Mouse (Mus musculus): ENCODE measurements around the gene Gm10974.

The Gm10974 gene

DNA sequence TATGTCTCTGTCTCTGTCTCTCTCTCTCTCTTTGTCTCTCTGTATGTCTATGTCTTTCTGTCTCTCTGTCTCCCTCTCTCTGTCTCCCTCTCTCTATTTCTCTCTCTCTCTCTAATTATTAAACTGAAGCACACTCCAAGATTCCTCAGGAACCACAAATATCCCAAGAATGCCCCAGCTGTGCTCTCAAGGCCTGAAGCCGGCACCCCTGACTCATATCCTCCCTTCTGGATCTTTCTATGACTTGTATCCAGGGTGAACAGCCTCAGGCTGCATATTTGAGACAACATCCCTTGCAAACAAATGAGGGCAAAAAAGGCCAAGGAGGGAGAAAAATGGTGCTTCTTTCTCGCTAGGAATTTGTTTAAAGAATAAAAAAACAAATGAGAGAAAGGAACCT is at the start of gene Gm10974:
Gm10974 (plus strand) TSS at position 2 of the 400 bp plus-strand sequence.
- no peak for DNase-seq (ENCODE audit: low spot score in 2 of 2)

GRCm38 (mm10) chr7:66318147-66318546 is 47.6 kb upstream of the Gm10974 start:
- DNase-seq (ENCODE audit: low spot score in 2 of 2) = no peak

- no peak for DNase-seq (ENCODE audit: low spot score in 2 of 2)
These were observed 44.7 kb upstream of the Gm10974 start for GRCm38 (mm10) chr7:66320996-66321395.

GRCm38 (mm10) chr7:66323252-66324015 is 42.3 kb upstream of the Gm10974 start:
- DNase-seq (ENCODE audit: low spot score in 2 of 2) = no peak

GRCm38 (mm10) chr7:66325419-66326053 is 40.2 kb upstream of the Gm10974 start:
- no peak for DNase-seq (ENCODE audit: low spot score in 2 of 2)

DNA sequence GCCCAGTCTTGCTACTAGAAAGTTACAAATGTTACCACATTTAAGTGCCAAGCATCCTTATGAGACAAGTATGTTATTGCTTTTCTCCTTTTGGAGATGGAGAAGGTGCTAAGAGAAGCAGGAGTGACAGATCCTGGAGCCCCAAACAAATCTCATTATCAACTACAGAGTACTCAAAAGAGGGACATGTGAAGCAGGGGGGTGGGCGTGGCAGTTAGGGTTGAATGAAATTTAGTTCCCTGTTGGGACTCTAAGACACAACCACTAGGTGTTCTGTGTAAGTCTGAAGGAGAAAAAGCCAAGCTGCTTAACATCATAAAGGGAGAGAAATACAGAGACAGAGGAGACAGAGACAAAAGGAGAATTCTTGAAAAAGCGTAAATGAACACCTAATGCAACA is 38.2 kb upstream of the Gm10974 start:
- no peak for DNase-seq (ENCODE audit: low spot score in 2 of 2)

GRCm38 (mm10) chr7:66330610-66331009 is 35.1 kb upstream of the Gm10974 start:
- no peak for DNase-seq (ENCODE audit: low spot score in 2 of 2)

DNA sequence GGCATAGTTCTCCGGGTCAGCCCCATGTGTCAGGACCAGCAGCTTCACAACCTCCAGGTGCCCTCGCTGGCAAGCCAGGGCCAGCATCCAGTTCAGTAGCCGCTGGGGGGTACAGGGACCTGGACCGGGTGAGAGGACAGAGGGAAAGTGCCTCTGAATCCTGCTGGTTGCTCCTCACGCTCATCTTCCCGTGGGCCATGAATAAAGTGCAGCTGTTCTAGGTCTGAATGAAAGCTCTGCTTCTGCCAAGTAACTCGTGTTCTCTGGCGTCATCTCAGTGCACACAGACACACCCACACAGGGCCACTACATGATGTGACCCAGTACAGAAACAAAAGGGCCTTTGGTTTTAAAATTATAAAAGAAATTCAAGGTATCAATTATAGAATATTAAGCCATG is 33.4 kb upstream of the Gm10974 start:
- no peak for DNase-seq (ENCODE audit: low spot score in 2 of 2)

DNA sequence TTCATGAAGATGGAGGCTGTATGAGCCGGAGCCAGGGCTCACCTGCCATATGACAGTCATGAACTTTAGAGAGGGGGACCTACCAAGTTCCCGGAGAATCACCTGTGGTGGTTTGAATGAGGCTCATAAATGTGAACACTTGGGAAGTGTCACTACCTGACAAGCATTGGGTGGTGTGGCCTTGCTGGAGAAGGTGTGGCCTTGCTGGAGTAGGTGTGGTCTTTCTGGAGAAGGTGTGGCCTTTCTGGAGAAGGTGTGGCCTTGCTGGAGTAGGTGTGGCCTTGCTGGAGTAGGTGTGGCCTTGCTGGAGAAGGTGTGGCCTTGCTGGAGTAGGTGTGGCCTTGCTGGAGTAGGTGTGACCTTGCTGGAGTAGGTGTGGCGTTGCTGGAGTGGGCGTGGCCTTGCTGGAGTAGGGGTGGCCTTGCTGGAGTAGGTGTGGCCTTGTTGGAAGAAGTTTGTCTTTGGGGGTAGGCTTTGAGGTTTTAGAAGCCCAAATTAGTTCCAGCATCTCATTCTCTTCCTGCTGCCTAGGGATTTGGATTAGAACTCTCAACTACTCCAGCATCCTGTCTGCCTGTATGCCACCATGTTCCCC is 31.7 kb upstream of the Gm10974 start:
- no peak for DNase-seq (ENCODE audit: low spot score in 2 of 2)

DNA sequence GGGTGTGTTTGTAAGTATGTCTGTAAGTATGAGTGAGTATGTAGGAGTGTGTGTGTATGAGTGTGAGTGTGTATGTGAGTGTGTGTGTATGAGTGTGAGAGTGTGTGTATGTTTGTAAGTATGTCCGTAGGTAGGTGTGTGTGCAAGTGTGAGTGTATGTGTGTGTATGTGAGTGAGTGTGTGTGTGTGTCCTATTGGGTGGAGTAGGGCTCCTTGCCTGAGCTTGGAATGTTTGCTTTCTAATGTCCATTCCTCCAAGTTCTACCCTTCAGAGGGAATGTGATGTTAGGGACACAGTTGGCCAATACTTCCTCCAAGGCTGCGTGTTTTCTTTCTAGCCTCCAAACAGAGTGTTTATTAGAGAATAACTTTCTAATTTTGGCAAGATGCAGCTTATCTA is 28.8 kb upstream of the Gm10974 start:
- no peak for DNase-seq (ENCODE audit: low spot score in 2 of 2)

DNA sequence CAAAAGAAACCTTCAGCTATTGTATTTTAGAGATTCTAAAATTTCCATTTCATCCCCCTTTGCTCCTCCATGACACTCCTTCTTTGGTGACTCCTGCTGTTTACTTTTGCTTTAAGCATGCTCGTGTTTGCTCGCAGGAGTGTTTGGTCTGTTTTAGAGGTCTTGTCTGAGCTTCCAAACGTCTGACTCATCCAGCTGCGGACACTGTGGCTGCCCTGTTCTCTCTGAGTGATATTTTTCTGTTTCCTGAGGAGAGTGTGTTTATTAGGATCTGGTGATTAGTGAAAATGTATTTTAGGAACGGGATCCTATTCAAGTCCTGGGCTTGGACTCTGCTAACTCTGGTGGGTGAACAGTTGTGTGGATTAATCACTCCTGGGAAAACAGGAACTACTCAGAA is 26.1 kb upstream of the Gm10974 start:
- DNase-seq (ENCODE audit: low spot score in 2 of 2) = no peak

GRCm38 (mm10) chr7:66340044-66340443 is 25.7 kb upstream of the Gm10974 start:
- no peak for DNase-seq (ENCODE audit: low spot score in 2 of 2)

- DNase-seq (ENCODE audit: low spot score in 2 of 2) = peak; percentile 11 to 33
These were observed 23.4 kb upstream of the Gm10974 start for GRCm38 (mm10) chr7:66342323-66342722.

- DNase-seq (ENCODE audit: low spot score in 2 of 2) = no peak
These were observed 22.9 kb upstream of the Gm10974 start for GRCm38 (mm10) chr7:66342831-66343230.

DNA sequence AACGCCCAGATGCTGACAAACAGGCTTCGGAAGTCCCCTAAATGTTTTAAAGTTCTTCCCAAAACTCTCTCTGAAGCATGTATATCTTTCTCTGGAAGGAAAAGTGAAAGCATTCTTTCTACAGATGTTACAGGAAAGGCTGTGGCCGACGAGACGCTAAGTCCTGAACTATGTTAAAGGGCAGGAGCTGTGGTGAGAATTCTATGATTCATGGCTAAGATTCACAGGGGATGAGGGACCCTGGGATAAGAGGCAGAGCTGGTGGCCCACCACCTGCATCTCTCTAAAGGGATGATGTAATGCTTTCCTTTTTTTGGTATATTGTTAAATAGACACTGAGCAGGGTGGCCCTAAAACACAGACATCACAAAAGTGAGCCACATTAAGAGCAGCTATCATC is 22.4 kb upstream of the Gm10974 start:
- DNase-seq (ENCODE audit: low spot score in 2 of 2) = no peak

DNA sequence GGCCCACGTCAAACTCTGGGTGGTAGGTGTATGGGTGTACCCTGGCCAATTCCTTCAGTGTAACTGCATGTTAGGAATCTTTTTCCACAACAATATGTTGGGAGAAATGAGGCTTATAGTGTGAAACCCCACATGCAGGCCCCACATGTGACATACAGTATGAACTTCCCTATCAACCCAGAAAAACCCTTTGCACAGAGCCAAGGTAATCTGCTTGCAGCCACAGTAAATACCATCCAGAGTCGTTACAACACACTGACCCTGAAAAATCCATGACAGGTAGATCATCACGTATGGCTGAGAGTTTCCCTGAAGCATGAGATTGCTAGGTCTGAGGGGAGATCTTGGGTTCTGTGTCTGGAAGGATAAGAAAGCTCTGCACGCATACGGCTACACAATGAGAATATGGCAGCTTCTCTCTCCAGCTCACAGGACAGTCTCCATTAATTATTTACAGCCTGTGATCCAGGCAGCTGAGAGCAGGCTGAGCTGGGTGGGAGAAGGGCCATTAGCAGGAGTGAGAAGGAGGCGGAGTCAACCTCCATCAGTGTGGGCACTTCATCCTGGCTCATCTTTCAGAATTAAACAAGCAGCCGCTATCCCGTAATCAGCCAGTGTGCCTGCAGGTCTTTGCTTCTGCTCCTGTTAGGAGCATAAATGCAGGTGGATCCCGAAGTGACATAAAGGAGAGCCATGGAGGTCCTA is 18.6 kb upstream of the Gm10974 start:
- no peak for DNase-seq (ENCODE audit: low spot score in 2 of 2)

DNA sequence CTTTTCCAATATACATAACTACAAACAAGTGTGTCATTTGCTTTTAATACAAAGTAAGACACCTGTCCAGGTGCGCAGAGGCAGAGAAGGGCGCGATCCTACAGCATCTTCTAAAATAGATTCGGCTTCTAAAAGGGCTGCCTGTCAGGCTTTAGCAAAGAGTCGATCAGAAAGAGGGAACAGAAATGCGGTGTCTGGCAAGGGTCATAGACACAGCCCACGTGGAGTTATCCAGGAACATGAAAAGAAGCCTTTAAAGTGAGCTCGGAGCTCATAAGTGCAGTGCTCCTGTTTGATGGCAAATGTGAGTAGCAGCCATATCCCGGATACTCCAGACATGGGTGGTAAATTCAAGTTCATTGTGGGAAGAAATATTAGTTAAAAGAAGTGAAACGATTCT is 17.1 kb upstream of the Gm10974 start:
- DNase-seq (ENCODE audit: low spot score in 2 of 2) = no peak

DNA sequence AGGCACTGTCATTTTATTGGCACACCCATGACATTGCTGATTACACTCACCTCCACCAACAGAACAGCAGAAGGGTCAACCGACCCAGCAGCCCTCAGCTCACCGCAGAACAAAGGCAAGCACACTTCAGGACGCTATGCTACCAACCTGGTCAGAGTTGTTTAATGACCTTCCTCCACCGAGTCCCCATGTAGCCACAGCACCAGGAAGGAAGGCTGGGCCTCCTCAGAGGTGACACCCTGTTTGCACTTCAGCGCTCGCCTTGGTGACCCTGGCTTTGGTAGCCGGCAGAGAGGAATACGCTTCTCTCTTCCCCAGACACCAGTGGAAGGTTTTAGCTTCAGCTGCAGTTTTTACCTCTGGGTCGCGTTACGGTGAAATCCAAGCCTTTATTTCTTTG is 16.0 kb upstream of the Gm10974 start:
- DNase-seq (ENCODE audit: low spot score in 2 of 2) = no peak

DNA sequence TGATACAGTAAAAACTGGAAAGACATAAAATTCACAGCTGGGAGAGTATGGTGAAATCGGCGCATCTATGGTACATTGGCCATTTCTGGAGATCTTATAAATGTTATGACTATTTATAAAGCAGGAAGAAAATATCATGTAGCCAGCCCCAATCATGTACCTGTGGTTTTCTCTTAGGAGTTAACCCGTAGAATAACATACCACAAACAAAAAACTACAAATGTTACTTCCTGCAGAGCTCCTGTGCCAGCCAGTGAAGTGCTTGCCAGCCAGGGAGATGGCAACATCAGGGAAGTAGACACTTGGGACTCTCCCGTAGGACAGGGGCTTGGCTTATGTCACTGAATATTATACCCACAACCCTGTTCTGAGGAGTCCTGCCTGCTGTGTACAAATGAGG is 14.6 kb upstream of the Gm10974 start:
- no peak for DNase-seq (ENCODE audit: low spot score in 2 of 2)

- no peak for DNase-seq (ENCODE audit: low spot score in 2 of 2)
These were observed 10.8 kb upstream of the Gm10974 start for GRCm38 (mm10) chr7:66354911-66355310.

DNA sequence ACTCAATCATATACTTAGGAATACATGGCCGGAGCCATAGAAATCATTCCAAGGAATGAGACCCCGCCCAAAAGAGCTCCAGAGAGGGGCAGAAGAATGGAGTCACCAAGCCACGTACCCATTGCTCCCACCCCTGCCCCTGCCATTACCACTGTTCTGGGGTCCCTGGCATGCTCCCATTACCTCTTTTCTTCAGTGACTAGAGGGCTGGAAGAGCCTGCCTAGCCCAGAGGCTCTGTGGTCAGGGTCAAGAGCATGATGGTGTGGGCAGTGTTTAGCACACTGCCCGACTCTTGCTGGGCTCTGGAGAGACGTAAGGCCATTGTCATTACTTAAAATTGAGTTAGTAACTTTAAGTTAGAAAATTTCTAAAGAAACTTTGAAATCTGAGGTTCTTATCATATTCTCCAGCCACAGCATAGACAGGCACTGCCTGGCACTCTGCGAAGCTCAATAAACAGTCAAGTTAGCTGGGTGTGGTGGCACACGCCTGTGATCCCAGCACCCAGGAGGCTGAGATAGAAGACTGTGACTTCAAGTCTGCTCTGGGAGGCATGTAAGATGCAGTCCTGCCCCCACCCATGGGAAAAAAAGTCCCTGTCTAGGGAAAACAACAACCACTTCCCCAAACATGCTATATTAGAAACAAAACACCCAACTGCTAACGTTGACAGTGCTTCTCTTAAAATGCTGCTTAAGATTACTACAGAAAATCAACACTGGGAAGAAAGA is 9.7 kb upstream of the Gm10974 start:
- DNase-seq (ENCODE audit: low spot score in 2 of 2) = no peak

- no peak for DNase-seq (ENCODE audit: low spot score in 2 of 2)
These were observed 7.2 kb upstream of the Gm10974 start for GRCm38 (mm10) chr7:66358461-66358860.

Measured in frontal cortex, postnatal 36 days (tissue).